Mouse (Mus musculus) left cerebral cortex, adult 2 months (tissue): ENCODE data around the gene Nme8. TPM values are rescaled to one million over a fixed set of nuclear protein-coding genes. Genes with fewer than 3 reads are reported as not detected.
A peak's percentile ranks its signal among the peaks of the same experiment; 100 is the strongest.

Experiments
- DNase-seq, 2 experiments: peaks; one replicate each; pipeline ENCODE4 v3.0.0; 2021 to 2022; ENCODE audit warnings: low spot score in 2 of 2, mixed read lengths in 1 of 2; ENCODE audit errors: extremely low spot score in 1 of 2
- H3K27ac ChIP-seq: fragments of 200-600 bp; 2 replicates; pipeline ENCODE4 v1.8.1; 2022
- H3K4me3 ChIP-seq: fragments of 200-600 bp; 2 replicates; pipeline ENCODE4 v1.8.1; 2022
- CTCF ChIP-seq: fragments of 200-600 bp; IDR thresholded peaks from 2 replicates; pipeline ENCODE4 v1.8.1; 2022; ENCODE audit warnings: antibody characterized with exemption, mild to moderate bottlenecking, moderate library complexity
- intact Hi-C: fragments of 180-260 bp; cut with DNase I; formaldehyde crosslinking; loops from one replicate; pipeline ENCODE4 v1.15.1; 2025
- total RNA-seq, 2 experiments: library from RNA; stranded (reverse); gene quantifications; 2 replicates each; pipeline ENCODE4 v1.2.3; 2021

The Nme8 gene
- total RNA-seq, 2 experiments from 2014 or later, result not detected

DNA sequence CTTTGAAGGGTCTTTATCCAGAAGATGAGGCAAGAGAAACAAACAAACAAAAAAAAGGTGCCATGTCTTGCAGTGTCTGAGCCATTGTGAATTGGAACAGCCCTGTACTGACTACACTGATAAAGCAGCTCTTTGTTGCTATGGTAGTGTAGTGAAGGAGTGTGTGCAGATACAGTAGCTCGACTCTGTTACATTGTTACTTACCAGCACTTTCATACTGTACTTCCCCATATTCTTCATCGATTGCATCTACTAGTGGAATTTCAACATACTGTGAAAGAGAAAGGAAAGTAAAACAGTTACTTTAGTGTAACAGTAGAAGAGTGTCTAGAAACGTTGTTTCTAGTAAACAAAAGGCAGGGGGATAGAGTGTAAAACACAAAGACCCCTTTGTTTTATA is 7.6 kb downstream of the Nme8 start:
- Histone ChIP-seq H3K27ac (no peak overlapping the region), H3K4me3 (no peak overlapping the region)
- intact Hi-C loops, result loop anchor here (10.0 kb wide), 2 partner anchors 775 to 1365 kb away; no protein-coding TSS in a partner anchor
- no peak for DNase-seq
- TF ChIP-seq CTCF, result no peak

DNA sequence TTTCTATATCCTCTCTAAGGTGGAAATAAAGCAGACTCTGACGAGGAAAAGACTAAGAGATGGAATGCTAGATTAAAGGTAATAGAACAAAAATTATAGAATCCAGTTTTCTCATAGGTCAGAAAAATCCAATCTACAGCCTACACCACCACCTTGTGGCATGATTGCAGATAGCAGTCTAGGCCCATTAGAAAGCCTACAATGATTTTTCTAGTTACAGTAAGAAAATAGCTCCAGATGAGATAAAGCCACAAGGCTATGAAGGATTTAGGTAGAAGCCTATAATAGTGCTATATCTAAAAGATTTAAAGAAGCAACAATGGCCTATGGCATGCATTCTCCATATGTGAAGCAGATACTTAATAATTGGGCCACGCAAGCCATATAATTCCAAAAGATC is 13.6 kb downstream of the Nme8 start:
- intact Hi-C loops, result loop anchor here (1.0 to 2.0 kb wide), 2 partner anchors 507 to 525 kb away; no protein-coding TSS in a partner anchor
- DNase-seq, result peak; percentile 43 to 62
- H3K27ac ChIP-seq, result no peak overlapping the region
- TF ChIP-seq CTCF, result peak; percentile 92
- no peak overlapping the region for H3K4me3 ChIP-seq

DNA sequence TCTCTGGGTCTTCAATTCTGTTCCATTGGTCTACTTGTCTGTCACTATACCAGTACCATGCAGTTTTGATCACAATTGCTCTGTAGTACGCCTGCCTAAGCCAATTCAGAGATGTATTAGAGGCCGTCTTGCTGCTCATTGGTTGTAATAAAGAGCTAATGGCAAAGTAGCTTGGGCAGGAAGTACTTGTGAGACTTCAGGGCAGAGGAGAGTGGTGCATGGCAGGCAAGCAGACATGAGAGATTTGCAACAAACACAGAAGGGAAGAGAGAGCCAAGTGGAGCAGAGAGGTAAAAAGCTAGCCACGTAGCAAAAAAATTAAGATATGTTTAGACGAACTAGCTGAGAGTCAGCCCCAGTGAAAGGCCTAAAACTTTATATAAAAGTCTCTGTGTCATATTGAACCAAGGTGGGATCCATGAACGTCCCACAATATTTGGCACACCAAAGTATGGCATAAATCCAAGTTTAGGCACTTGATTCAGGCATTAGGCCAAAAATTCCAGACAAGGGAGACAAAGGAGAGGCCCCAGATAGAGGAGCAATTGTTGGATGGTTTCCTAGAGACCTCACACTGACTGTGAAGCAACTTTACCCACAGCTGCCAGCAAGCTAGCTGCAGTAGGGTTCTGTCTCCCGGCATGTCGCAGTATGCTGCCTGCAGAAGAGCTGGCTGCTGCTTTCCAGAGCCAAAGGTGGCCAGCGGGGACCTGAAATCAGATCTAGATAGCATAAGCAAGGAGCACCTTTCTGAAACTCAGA is 14.5 kb downstream of the Nme8 start:
- no peak overlapping the region for H3K27ac ChIP-seq
- H3K4me3 ChIP-seq, result no peak overlapping the region
- no peak for DNase-seq
- TF ChIP-seq CTCF, result no peak
- intact Hi-C loops, result loop anchor here (2.0 kb wide), 1 partner anchor 318 kb away; no protein-coding TSS in a partner anchor

DNA sequence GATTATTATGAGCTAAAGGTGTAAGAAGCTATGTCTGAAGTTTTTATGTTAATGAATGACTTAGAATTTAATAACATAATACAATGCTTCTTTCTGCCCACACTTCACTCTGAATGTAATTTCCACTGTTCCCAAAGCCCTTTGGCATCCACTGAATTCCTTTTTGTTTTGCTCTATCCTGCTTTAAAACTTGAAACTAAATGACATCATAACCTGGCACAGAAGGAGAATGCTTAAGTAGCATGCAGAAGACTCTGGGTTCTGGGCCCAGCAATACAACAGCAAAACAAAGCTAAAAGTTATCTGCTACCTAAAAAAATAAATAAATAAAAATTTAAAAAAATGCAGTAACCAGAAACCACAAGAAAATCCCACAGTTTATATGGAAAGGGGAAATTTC is 23.0 kb downstream of the Nme8 start:
- Histone ChIP-seq H3K4me3 (no peak overlapping the region), H3K27ac (no peak overlapping the region)
- intact Hi-C loops, result no loop called here
- DNase-seq, result no peak
- TF ChIP-seq CTCF, result no peak

DNA sequence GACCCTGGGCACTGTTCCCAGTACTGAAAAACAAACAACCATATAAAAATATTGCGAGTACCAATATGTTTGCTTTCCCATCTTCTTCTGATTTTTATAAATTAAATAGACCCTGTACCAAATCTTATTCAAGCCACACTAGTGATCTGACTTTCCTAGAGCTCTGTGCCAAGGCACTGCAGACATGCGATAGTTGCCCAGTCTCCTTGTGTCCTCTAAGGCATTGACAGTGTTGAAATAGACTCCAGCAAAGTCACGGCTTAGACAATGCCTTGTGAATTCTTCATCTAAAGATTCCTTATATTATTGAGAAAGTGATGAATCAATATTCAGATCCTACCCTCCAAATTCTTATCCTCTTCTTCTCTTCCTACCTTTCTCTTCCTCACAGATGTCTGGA is 23.6 kb downstream of the Nme8 start:
- Histone ChIP-seq H3K4me3 (no peak overlapping the region), H3K27ac (no peak overlapping the region)
- no peak for TF ChIP-seq CTCF
- no peak for DNase-seq
- intact Hi-C loops, result no loop called here

DNA sequence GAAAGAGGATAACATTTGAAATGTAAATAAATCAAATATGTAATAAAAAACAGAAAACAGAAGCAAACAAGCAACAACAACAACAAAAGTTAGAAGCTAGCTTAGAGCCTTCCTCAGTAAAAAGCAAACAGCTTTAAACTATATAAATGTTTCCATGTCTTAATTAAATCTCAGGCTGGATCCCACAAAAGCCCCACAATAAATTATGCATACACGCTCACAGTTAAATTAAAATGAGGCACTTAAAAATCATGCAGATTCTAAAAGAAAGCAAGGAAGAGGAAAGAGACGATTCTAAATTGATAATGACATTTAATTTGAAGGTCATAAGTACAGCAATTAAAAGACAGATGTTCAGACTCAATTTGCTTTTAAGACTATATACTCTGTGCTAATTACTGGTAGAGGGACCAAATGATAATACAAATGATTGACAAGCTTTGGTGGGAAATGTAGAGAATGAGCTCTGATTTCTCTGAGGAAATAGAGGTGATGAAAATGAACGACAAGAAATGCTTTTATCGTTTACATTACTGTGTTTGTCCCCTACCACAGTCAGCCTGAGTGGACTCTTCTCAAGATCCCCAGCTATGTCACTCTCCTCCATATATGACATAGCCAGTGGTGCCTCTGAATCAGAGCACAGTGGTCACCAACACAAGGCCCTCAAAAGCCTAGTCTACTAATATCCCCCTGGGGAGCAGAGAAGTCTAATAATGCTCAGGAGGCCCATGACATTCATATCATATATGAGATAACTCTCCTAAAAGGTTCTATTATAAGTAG is 29.0 kb downstream of the Nme8 start:
- TF ChIP-seq CTCF, result no peak
- no peak overlapping the region for H3K27ac ChIP-seq
- no peak overlapping the region for H3K4me3 ChIP-seq
- no peak for DNase-seq
- intact Hi-C loops, result no loop called here

DNA sequence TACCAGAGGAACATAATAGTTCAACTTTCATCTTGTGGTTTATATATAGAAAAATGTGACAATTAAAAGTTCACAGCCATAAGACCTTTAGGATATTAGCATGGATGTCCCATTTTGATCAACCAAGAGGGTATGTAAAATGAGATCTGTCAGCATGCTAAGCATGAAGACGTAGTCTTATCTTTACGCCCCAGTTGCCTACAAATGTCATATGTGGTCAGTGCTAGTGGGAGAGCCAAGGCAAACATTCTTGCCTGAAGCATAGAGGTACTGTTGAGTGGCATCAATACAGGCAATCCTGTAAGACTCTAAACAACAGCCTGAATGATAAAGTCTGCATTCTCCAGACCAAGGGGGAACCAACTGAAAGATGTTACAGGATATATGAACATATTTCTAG is 45.2 kb downstream of the Nme8 start:
- TF ChIP-seq CTCF, result no peak
- no peak overlapping the region for H3K27ac ChIP-seq
- intact Hi-C loops, result no loop called here
- no peak for DNase-seq
- no peak overlapping the region for H3K4me3 ChIP-seq

DNA sequence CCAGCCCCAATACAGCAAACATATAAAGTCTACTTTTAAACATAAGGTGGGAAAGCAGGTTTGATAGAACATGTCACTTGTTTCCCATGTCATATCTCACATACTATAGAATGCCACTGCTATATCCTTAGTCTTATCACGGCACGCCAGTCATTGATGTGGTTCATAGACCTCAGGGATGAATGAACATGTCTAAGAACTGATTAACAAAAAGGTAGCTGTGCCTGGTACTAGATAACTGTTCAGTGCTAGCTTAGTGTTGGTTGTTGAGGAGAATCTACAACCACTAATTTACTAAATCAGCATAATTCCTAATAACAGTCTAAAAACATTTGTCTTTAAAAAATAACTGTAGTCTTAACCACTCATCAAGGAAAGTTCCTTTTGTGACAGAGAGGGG is 47.8 kb downstream of the Nme8 start:
- intact Hi-C loops, result no loop called here
- no peak for DNase-seq
- Histone ChIP-seq H3K27ac (no peak overlapping the region), H3K4me3 (no peak overlapping the region)
- TF ChIP-seq CTCF, result no peak

DNA sequence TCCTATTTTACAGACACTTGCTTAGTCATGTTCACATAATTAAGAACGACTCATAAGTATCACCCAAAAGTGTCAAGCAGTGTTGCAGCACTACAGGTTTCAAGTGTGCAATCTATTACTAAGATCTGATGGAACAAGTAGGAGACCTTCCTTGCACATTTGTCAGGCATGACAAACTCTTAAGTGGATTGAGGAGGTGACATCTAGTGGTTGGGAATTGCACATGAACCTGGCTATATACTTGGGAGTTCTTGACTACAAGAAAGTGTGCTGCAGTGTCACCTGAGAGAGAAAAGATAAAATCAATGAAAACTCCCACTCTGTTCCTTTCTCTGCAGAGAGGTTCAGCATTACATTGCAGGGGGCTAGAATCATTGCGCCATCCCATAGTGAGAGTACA is 53.4 kb downstream of the Nme8 start:
- no peak overlapping the region for H3K4me3 ChIP-seq
- peak; percentile 56 for TF ChIP-seq CTCF
- intact Hi-C loops, result loop anchor here (5.0 kb wide), 3 partner anchors 207 to 487 kb away; no protein-coding TSS in a partner anchor
- H3K27ac ChIP-seq, result no peak overlapping the region
- DNase-seq, result no peak

DNA sequence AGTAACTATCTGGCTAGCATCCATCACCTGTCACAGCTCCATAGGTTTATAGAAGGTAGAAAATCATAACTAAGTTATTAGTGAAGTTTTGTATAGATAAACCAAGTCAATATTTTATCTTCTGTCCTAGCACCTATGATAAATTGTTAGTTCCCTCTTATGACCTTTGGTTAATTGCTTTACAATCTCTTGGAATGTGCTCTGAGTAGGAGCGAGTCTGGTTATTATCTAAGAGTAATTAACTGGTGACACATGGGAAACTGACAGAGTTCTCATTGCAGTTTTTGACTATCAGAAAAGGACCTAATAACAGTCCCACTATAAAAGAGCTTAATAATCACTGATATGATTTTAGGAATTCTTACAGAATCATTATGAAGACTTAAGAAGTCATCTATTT is 54.1 kb downstream of the Nme8 start:
- TF ChIP-seq CTCF, result no peak
- no peak overlapping the region for H3K27ac ChIP-seq
- intact Hi-C loops, result loop anchor here (5.0 kb wide), 3 partner anchors 206 to 486 kb away; no protein-coding TSS in a partner anchor
- DNase-seq, result no peak
- H3K4me3 ChIP-seq, result no peak overlapping the region

DNA sequence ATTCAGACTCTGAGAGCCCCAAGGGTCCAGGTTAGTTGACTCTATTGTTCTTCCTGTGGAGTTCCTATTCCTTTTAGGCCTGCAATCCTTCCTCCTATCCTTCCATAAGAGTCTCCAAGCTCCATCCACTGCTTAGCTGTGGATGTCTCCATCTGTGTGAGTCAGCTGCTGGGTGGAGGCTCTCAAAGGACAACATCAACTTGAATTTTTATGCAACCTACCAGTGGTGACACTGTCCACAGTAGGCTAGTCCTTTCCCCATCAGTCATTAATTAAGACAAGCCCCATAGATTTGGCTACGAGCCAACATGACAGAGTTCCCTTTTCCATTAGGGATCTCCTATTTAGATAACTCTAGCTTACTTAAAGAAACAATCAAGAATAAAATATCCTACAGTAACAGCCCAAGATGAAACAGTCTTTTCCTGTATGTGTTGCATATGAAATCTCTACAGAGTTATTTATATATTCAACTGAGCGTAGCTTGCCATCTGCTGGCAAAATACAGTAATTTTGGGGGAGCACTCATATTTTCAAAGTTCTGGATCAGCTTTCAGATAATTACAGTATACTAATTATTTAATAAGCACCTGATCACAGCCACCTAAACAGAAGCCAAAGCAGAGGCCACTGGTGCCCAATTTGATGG is 57.3 kb downstream of the Nme8 start:
- no peak for DNase-seq
- H3K4me3 ChIP-seq, result no peak overlapping the region
- TF ChIP-seq CTCF, result peak; percentile 64
- H3K27ac ChIP-seq, result no peak overlapping the region
- intact Hi-C loops, result loop anchor here (2.0 to 5.0 kb wide), 4 partner anchors 203 to 483 kb away; no protein-coding TSS in a partner anchor

DNA sequence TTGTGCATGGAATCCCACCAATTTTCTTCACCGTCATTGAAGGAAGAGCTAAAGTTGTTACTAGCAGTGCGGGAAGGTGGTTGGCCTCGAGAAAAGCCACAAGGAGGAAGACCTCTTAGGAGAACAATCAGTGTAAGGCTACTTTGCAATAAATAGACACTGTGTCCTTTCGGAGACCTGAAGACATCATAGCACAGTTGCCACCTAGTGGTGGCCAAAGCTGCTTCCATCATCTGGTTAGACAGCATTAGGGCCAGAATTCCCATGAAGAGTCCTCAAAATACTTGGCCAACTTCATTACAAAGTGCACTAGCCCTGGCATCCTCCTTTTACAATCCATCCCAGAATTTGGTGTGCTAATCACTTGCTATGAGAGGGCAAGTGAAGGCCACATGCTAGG is 61.5 kb downstream of the Nme8 start:
- no peak for DNase-seq
- intact Hi-C loops, result no loop called here
- peak; percentile 55 for TF ChIP-seq CTCF
- H3K27ac ChIP-seq, result no peak overlapping the region
- H3K4me3 ChIP-seq, result no peak overlapping the region
